Mouse (Mus musculus) kidney, embryonic 14.5 days (tissue): ENCODE measurements at regions not wholly inside any gene's neighbourhood (a gene's known extent, or its start where the extent isn't known, plus 50 kb on each side); places are given as distances from the start of the nearest gene placed in this dataset.

Experiments
- ATAC-seq: fragments of 200-750 bp; cut with Nextera tagmentation; 2 replicates; pipeline ENCODE4 v1.8.0; 2017; ENCODE audit warnings: moderate number of reproducible peaks, mild to moderate bottlenecking, moderate TSS enrichment, moderate library complexity; ENCODE audit not compliant: low FRiP score, low TSS enrichment
- H3K27ac ChIP-seq: fragments of 300-500 bp; sonication (generic); 2 replicates; pipeline ENCODE4 v1.5.1; 2014; ENCODE audit warnings: low read depth, mild to moderate bottlenecking, low read length, moderate library complexity, mixed read lengths
- H3K27me3 ChIP-seq: fragments of 300-500 bp; sonication (generic); 2 replicates; pipeline ENCODE4 v1.6.1; 2014; ENCODE audit warnings: mild to moderate bottlenecking, low read length; ENCODE audit not compliant: control insufficient read depth, insufficient read depth
- H3K36me3 ChIP-seq: fragments of 300-500 bp; sonication (generic); 2 replicates; pipeline ENCODE4 v1.6.1; 2014; ENCODE audit warnings: low read length, mixed read lengths; ENCODE audit not compliant: control insufficient read depth, insufficient read depth
- H3K4me1 ChIP-seq: fragments of 300-500 bp; sonication (generic); 2 replicates; pipeline ENCODE4 v1.6.1; 2014; ENCODE audit warnings: low read length, mixed read lengths; ENCODE audit not compliant: control insufficient read depth, insufficient read depth
- H3K4me2 ChIP-seq: fragments of 300-500 bp; sonication (generic); replicated peaks from 2 replicates; pipeline ENCODE4 v1.6.1; 2014; ENCODE audit warnings: low read depth, mild to moderate bottlenecking, low read length
- H3K4me3 ChIP-seq: fragments of 300-500 bp; sonication (generic); 2 replicates; pipeline ENCODE4 v1.5.1; 2014; ENCODE audit warnings: mild to moderate bottlenecking, low read length
- H3K9ac ChIP-seq: fragments of 300-500 bp; sonication (generic); 2 replicates; pipeline ENCODE4 v1.6.1; 2014; ENCODE audit warnings: low read depth, mild to moderate bottlenecking, low read length, moderate library complexity
- H3K9me3 ChIP-seq: fragments of 300-500 bp; sonication (generic); 2 replicates; pipeline ENCODE4 v1.6.1; 2016; ENCODE audit warnings: low read length; ENCODE audit not compliant: control insufficient read depth
- WGBS: fragments of 180-500 bp; shearing (Covaris S2); extraction: QIAGEN DNeasy Blood & Tissue Kit; methylation state at CpG from one replicate; pipeline ENCODE4 v1.1.7; 2014; 5-methylcytosine and 5-hydroxymethylcytosine counted together

- no peaks in the 10 kb centered on the region for H3K27me3 ChIP-seq
- 36% methylated on average over 10 of the region's 10 CpGs for WGBS
- H3K9ac ChIP-seq = no peak overlapping the region
- no peak overlapping the region for H3K27ac ChIP-seq
- H3K9me3 ChIP-seq = no peaks in the 10 kb centered on the region
- ATAC-seq = peak; percentile 95
- H3K4me2 ChIP-seq = no peak overlapping the region; the same call in 1 of the 2 replicates
- H3K36me3 ChIP-seq = no peaks in the 10 kb centered on the region
- no peak overlapping the region for H3K4me3 ChIP-seq
- H3K4me1 ChIP-seq = no peaks in the 10 kb centered on the region
Observed at GRCm38 (mm10) chr14:104326089-104326488, 141.7 kb downstream of the Pou4f1 start.

GRCm38 (mm10) chr14:104300141-104300540 lies 167.7 kb downstream of the Pou4f1 start:
- Histone ChIP-seq H3K27me3 (no peaks in the 10 kb centered on the region), H3K4me1 (no peaks in the 10 kb centered on the region), H3K36me3 (no peaks in the 10 kb centered on the region), H3K9ac (no peak overlapping the region), H3K27ac (no peak overlapping the region), H3K9me3 (no peaks in the 10 kb centered on the region), H3K4me2 (no peak overlapping the region), H3K4me3 (no peak overlapping the region)
- no peak for ATAC-seq
- 82% methylated on average over 5 of the region's 5 CpGs for WGBS

DNA sequence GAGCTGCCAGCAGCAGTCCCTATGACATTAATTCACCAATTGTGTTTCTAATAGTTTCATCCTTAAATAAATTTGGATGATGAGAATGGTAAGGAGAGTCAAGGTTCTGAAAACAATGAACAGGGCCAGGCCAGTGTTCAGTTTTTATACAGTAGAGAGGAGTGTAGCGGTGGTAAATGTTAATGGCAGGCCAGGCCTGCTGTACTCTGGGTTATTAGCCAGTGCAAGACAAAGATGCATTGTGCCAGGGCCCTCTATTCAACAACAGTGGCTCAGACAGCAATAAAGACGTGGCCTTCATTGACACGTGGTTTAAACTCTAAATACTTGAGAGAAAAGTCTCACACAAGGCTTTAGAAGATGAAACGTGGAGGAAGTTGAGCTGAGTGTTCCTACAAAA lies 169.5 kb downstream of the Pou4f1 start:
- no peaks in the 10 kb centered on the region for H3K27me3 ChIP-seq
- no peaks in the 10 kb centered on the region for H3K9me3 ChIP-seq
- WGBS = 37% methylated on average over 4 of the region's 4 CpGs
- no peaks in the 10 kb centered on the region for H3K4me1 ChIP-seq
- no peak for ATAC-seq
- H3K27ac ChIP-seq = no peak overlapping the region
- no peak overlapping the region for H3K9ac ChIP-seq
- no peak overlapping the region for H3K4me2 ChIP-seq
- H3K36me3 ChIP-seq = no peaks in the 10 kb centered on the region
- no peak overlapping the region for H3K4me3 ChIP-seq

DNA sequence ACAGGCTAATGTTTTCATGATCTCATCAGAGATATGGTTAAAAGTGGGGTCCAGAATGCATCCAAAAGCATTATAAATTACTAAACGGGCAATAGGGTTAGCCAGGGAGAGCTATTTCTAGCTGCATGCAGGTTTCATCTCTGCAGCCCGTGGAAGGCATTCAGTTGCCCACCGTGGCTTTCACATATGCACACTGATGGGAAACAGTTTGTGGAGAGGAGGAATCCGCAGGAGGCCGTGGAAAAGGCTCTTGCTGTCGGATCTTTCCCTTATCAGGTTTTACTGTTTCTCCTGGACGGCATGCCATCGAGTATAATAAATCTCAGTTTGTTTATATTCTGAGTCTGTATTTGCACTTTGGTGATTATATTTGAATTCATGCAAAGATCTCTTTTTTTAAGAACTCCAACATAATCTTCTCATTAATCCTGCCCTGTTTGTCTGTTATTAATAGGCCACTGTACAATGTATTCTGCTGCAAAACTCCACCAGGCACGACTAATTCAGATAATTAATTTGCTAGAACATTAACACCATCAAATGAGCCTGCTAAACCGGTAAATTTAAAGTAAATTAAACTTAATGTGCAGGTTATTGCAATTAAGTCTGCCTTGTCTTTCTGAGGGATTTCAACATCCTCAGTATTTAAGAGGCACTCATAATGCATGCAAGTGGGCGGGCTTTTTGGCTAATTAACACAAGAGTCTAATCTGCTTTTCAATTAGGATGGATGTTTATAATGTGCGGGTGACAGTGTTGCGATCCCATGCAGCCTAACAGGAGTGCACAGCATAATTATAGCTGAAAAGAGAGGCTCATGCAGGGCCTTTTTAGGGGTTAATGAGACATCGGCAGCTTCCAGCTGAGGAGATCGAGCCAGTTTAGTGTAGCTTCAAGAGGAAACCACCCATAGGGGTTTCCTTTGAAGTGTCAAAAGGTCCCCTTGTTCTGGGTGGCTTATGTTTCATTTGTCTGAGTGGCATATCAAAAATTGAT lies 170.2 kb downstream of the Pou4f1 start:
- no peak overlapping the region for H3K4me2 ChIP-seq
- ATAC-seq = no peak

GRCm38 (mm10) chr14:104293814-104294213 lies 174.0 kb downstream of the Pou4f1 start:
- ATAC-seq = peak; percentile 85

More for the DNA sequence above, 170.2 kb downstream of the Pou4f1 start:
- H3K9ac ChIP-seq = no peak overlapping the region
- H3K9me3 ChIP-seq = no peaks in the 10 kb centered on the region
- no peaks in the 10 kb centered on the region for H3K36me3 ChIP-seq
- H3K4me1 ChIP-seq = no peaks in the 10 kb centered on the region
- H3K4me3 ChIP-seq = no peak overlapping the region
- no peak overlapping the region for H3K27ac ChIP-seq
- WGBS = 37% methylated on average over 15 of the region's 15 CpGs
- no peaks in the 10 kb centered on the region for H3K27me3 ChIP-seq

GRCm38 (mm10) chr14:104293147-104293546 lies 174.7 kb downstream of the Pou4f1 start:
- no peak for ATAC-seq
- Histone ChIP-seq H3K4me3 (no peak overlapping the region), H3K4me2 (no peak overlapping the region), H3K4me1 (no peaks in the 10 kb centered on the region), H3K36me3 (no peaks in the 10 kb centered on the region), H3K27me3 (no peaks in the 10 kb centered on the region), H3K9me3 (no peaks in the 10 kb centered on the region), H3K27ac (no peak overlapping the region), H3K9ac (no peak overlapping the region)
- 96% methylated on average over 2 of the region's 2 CpGs for whole genome bisulfite sequencing

More at GRCm38 (mm10) chr14:104293814-104294213, 174.0 kb downstream of the Pou4f1 start:
- Histone ChIP-seq H3K9me3 (no peaks in the 10 kb centered on the region), H3K36me3 (no peaks in the 10 kb centered on the region), H3K4me1 (no peaks in the 10 kb centered on the region), H3K27ac (no peak overlapping the region), H3K27me3 (no peaks in the 10 kb centered on the region), H3K9ac (no peak overlapping the region), H3K4me2 (no peak overlapping the region), H3K4me3 (no peak overlapping the region)
- 37% methylated on average over 4 of the region's 4 CpGs for WGBS

GRCm38 (mm10) chr14:104280353-104280752 lies 187.4 kb downstream of the Pou4f1 start:
- Histone ChIP-seq H3K36me3 (no peaks in the 10 kb centered on the region), H3K4me1 (no peaks in the 10 kb centered on the region), H3K9ac (no peak overlapping the region), H3K4me3 (no peak overlapping the region), H3K4me2 (no peak overlapping the region), H3K9me3 (no peaks in the 10 kb centered on the region), H3K27me3 (no peaks in the 10 kb centered on the region), H3K27ac (no peak overlapping the region)
- ATAC-seq = no peak
- 94% methylated on average over 6 of the region's 6 CpGs for WGBS

DNA sequence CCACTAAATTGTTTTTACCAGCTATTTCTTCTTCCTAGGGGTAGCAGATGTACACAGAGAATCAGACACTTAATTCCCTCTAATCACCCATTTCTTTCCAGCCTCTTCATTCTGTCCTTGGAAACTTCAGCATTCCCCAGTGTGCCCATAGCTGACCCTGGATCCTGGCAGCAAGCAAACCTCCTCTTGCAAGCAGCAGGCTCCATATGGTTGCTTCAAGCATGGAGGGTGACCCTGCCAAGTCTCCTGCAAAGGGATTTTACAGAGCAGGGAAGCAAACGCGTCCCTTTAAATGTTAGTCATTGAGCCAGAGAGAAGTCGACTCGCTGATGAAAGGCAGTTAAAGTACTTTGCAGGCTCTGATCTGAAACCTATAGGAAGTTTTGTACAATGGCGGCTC lies 187.9 kb downstream of the Pou4f1 start:
- WGBS = 78% methylated on average over 5 of the region's 5 CpGs
- Histone ChIP-seq H3K27me3 (no peaks in the 10 kb centered on the region), H3K4me3 (no peak overlapping the region)

DNA sequence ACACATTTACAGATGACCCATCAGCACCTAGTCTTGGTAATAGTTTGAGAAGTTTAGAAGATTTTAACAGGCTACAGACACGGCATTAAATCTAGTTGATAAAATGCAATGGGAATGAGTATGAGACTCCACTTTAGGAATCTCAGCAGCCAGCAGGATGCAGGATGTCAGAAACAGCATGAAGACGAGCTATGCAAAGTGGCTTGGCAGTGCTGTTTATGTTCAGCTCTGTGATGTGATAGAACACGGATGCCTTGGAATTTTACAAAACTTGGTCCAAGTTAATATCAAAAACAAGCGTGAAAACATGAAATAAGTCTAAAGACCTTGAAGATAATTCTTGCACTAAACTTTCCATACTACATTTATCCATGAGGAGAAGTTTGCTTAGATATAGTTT lies 193.0 kb downstream of the Pou4f1 start:
- no peak for ATAC-seq
- no peaks in the 10 kb centered on the region for H3K36me3 ChIP-seq

More for the DNA sequence above, 187.9 kb downstream of the Pou4f1 start:
- Histone ChIP-seq H3K9me3 (no peaks in the 10 kb centered on the region), H3K27ac (no peak overlapping the region), H3K36me3 (no peaks in the 10 kb centered on the region), H3K9ac (no peak overlapping the region), H3K4me2 (no peak overlapping the region), H3K4me1 (no peaks in the 10 kb centered on the region)
- ATAC-seq = no peak

More for the DNA sequence above, 193.0 kb downstream of the Pou4f1 start:
- Histone ChIP-seq H3K4me1 (no peaks in the 10 kb centered on the region), H3K27ac (no peak overlapping the region), H3K27me3 (no peaks in the 10 kb centered on the region), H3K4me3 (no peak overlapping the region), H3K9ac (no peak overlapping the region), H3K9me3 (no peaks in the 10 kb centered on the region), H3K4me2 (no peak overlapping the region)
- WGBS = 82% methylated on average over 4 of the region's 4 CpGs
